Mouse (Mus musculus) limb, embryonic 10.5 days (tissue): ENCODE measurements around the gene Fxyd6. TPM values are rescaled to one million over a fixed set of nuclear protein-coding genes. Genes with fewer than 3 reads are reported as not detected.

Experiments
- DNase-seq: peaks from one replicate; pipeline ENCODE4 v3.0.0-alpha.2; 2017; ENCODE audit warnings: low spot score
- H3K27ac ChIP-seq: fragments of 300-500 bp; sonication (generic); 2 replicates; pipeline ENCODE4 v1.5.1; 2016; ENCODE audit warnings: mild to moderate bottlenecking
- H3K27me3 ChIP-seq: fragments of 300-500 bp; sonication (generic); 2 replicates; pipeline ENCODE4 v1.6.1; 2016; ENCODE audit warnings: low read depth, mild to moderate bottlenecking; ENCODE audit not compliant: poor library complexity, severe bottlenecking
- H3K36me3 ChIP-seq: fragments of 300-500 bp; sonication (generic); 2 replicates; pipeline ENCODE4 v1.6.1; 2016; ENCODE audit warnings: mild to moderate bottlenecking, moderate library complexity
- H3K4me1 ChIP-seq: fragments of 300-500 bp; sonication (generic); 2 replicates; pipeline ENCODE4 v1.6.1; 2016
- H3K4me3 ChIP-seq: fragments of 300-500 bp; sonication (generic); 2 replicates; pipeline ENCODE4 v1.5.1; 2016; ENCODE audit warnings: mild to moderate bottlenecking, moderate library complexity
- H3K9me3 ChIP-seq: fragments of 300-500 bp; sonication (generic); replicated peaks from 2 replicates; pipeline ENCODE4 v1.6.1; 2016; ENCODE audit warnings: mild to moderate bottlenecking
- WGBS: fragments of 180-500 bp; shearing (Covaris S2); methylation state at CpG from one replicate; pipeline ENCODE4 v1.1.7; 2016; 5-methylcytosine and 5-hydroxymethylcytosine counted together
- polyA plus RNA-seq: library from polyadenylated mRNA; unstranded; fragments of >200 nt; fragmentation: Nextera tagmentation; extraction: Ambion mirVana; gene quantifications from 2 replicates; pipeline ENCODE4 v1.2.1, GENCODE M21; 2016

Fxyd6 gene
- polyA plus RNA-seq, 1 experiment from 2014 or later = 110 TPM

GRCm38 (mm10) chr9:45382336-45382735 lies 12.4 kb downstream of the Fxyd6 start:
- WGBS = 86% methylated on average over 5 of the region's 5 CpGs
- Histone ChIP-seq H3K4me1 (peaks cover 13% of the 10 kb centered on the region), H3K9me3 (no peaks in the 10 kb centered on the region), H3K4me3 (no peak overlapping the region), H3K27me3 (no peaks in the 10 kb centered on the region), H3K36me3 (peaks cover 23% of the 10 kb centered on the region; the same call in 1 of the 2 replicates), H3K27ac (no peak overlapping the region)
- no peak for DNase-seq

GRCm38 (mm10) chr9:45382834-45383233 lies 12.8 kb downstream of the Fxyd6 start:
- H3K36me3 ChIP-seq = peaks cover 19% of the 10 kb centered on the region; the same call in 1 of the 2 replicates
- no peak for DNase-seq
- no peak overlapping the region for H3K27ac ChIP-seq
- no peaks in the 10 kb centered on the region for H3K9me3 ChIP-seq
- 90% methylated on average over 5 of the region's 5 CpGs for WGBS
- peaks cover 13% of the 10 kb centered on the region for H3K4me1 ChIP-seq
- no peak overlapping the region for H3K4me3 ChIP-seq
- no peaks in the 10 kb centered on the region for H3K27me3 ChIP-seq

GRCm38 (mm10) chr9:45383883-45384282 lies 13.9 kb downstream of the Fxyd6 start:
- Histone ChIP-seq H3K27me3 (no peaks in the 10 kb centered on the region), H3K36me3 (peaks cover 16% of the 10 kb centered on the region; the same call in 1 of the 2 replicates), H3K27ac (no peak overlapping the region), H3K9me3 (no peaks in the 10 kb centered on the region), H3K4me1 (peaks cover 10% of the 10 kb centered on the region), H3K4me3 (no peak overlapping the region)
- no peak for DNase-seq
- WGBS = 94% methylated on average over 6 of the region's 6 CpGs

GRCm38 (mm10) chr9:45386698-45387097 lies 16.7 kb downstream of the Fxyd6 start:
- no peak for DNase-seq
- Histone ChIP-seq H3K36me3 (peaks cover 8% of the 10 kb centered on the region; the same call in 1 of the 2 replicates), H3K27me3 (no peaks in the 10 kb centered on the region), H3K4me3 (no peak overlapping the region), H3K9me3 (no peaks in the 10 kb centered on the region), H3K27ac (no peak overlapping the region), H3K4me1 (0 out of 2 replicates have a peak, but pooled peaks cover 3% of the 10 kb centered on the region)
- WGBS = 92% methylated on average over 5 of the region's 5 CpGs

GRCm38 (mm10) chr9:45388385-45388994 lies 18.5 kb downstream of the Fxyd6 start:
- Histone ChIP-seq H3K9me3 (no peaks in the 10 kb centered on the region), H3K4me3 (no peak overlapping the region), H3K27ac (no peak overlapping the region), H3K27me3 (no peaks in the 10 kb centered on the region), H3K4me1 (0 out of 2 replicates have a peak, but pooled peaks cover 3% of the 10 kb centered on the region), H3K36me3 (peaks cover 25% of the 10 kb centered on the region)
- WGBS = 44% methylated on average over 12 of the region's 12 CpGs
- DNase-seq = peak; percentile 92

- Histone ChIP-seq H3K36me3 (peaks cover 36% of the 10 kb centered on the region), H3K9me3 (no peaks in the 10 kb centered on the region), H3K4me1 (0 out of 2 replicates have a peak, but pooled peaks cover 3% of the 10 kb centered on the region), H3K27me3 (no peaks in the 10 kb centered on the region), H3K27ac (no peak overlapping the region), H3K4me3 (no peak overlapping the region)
- 83% methylated on average over 8 of the region's 8 CpGs for WGBS
- no peak for DNase-seq
Measured at GRCm38 (mm10) chr9:45389596-45389995, 19.6 kb downstream of the Fxyd6 start.

- Histone ChIP-seq H3K4me3 (no peak overlapping the region), H3K4me1 (0 out of 2 replicates have a peak, but pooled peaks cover 3% of the 10 kb centered on the region), H3K36me3 (peaks cover 49% of the 10 kb centered on the region), H3K9me3 (no peaks in the 10 kb centered on the region), H3K27me3 (no peaks in the 10 kb centered on the region), H3K27ac (no peak overlapping the region)
- no peak for DNase-seq
- WGBS = 77% methylated on average over 7 of the region's 7 CpGs
Measured at GRCm38 (mm10) chr9:45391299-45391698, 21.3 kb downstream of the Fxyd6 start.

- Histone ChIP-seq H3K27me3 (no peaks in the 10 kb centered on the region), H3K27ac (no peak overlapping the region), H3K36me3 (peaks cover 49% of the 10 kb centered on the region), H3K4me3 (no peak overlapping the region), H3K9me3 (no peaks in the 10 kb centered on the region), H3K4me1 (0 out of 2 replicates have a peak, but pooled peaks cover 3% of the 10 kb centered on the region)
- DNase-seq = no peak
- WGBS = 94% methylated on average over 6 of the region's 6 CpGs
Measured at GRCm38 (mm10) chr9:45395218-45395617, 25.2 kb downstream of the Fxyd6 start.

GRCm38 (mm10) chr9:45395796-45396195 lies 25.8 kb downstream of the Fxyd6 start:
- Histone ChIP-seq H3K9me3 (no peaks in the 10 kb centered on the region), H3K27me3 (no peaks in the 10 kb centered on the region), H3K27ac (no peak overlapping the region), H3K36me3 (peaks cover 47% of the 10 kb centered on the region), H3K4me3 (no peak overlapping the region), H3K4me1 (no peaks in the 10 kb centered on the region)
- WGBS = 76% methylated on average over 3 of the region's 3 CpGs
- no peak for DNase-seq

- no peak overlapping the region for H3K4me3 ChIP-seq
- 0 out of 2 replicates have a peak, but pooled peaks cover 7% of the 10 kb centered on the region for H3K27me3 ChIP-seq
- H3K36me3 ChIP-seq = peaks cover 26% of the 10 kb centered on the region
- DNase-seq = no peak
- peaks cover 5% of the 10 kb centered on the region; the same call in 1 of the 2 replicates for H3K4me1 ChIP-seq
- H3K27ac ChIP-seq = no peak overlapping the region
- no peaks in the 10 kb centered on the region for H3K9me3 ChIP-seq
- WGBS = 42% methylated on average over 1 of the region's 1 CpGs
Measured at GRCm38 (mm10) chr9:45398336-45398735, 28.4 kb downstream of the Fxyd6 start.

- WGBS = 83% methylated on average over 4 of the region's 4 CpGs
Measured at GRCm38 (mm10) chr9:45399434-45399833, 29.4 kb downstream of the Fxyd6 start, which contains the start of gene Fxyd2. Gene Fxyd2 (plus strand): TSS chr9:45399669.

GRCm38 (mm10) chr9:45401851-45402250 lies 31.9 kb downstream of the Fxyd6 start:
- H3K27ac ChIP-seq = no peak overlapping the region
- peaks cover 5% of the 10 kb centered on the region; the same call in 1 of the 2 replicates for H3K4me1 ChIP-seq
- peaks cover 18% of the 10 kb centered on the region; the same call in 1 of the 2 replicates for H3K27me3 ChIP-seq
- WGBS = 54% methylated on average over 4 of the region's 4 CpGs
- DNase-seq = no peak
- H3K9me3 ChIP-seq = no peaks in the 10 kb centered on the region
- H3K36me3 ChIP-seq = no peaks in the 10 kb centered on the region
- H3K4me3 ChIP-seq = no peak overlapping the region

More at GRCm38 (mm10) chr9:45399434-45399833, 29.4 kb downstream of the Fxyd6 start, which contains the start of gene Fxyd2:
- no peaks in the 10 kb centered on the region for H3K9me3 ChIP-seq
- no peak for DNase-seq
- no peak within 1 kb of the TSS for H3K4me3 ChIP-seq
- H3K27me3 ChIP-seq = peaks cover 18% of the 10 kb centered on the region; the same call in 1 of the 2 replicates
- H3K27ac ChIP-seq = no peak within 1 kb of the TSS
- H3K36me3 ChIP-seq = peaks cover 15% of the 10 kb centered on the region
- H3K4me1 ChIP-seq = peaks cover 5% of the 10 kb centered on the region; the same call in 1 of the 2 replicates

GRCm38 (mm10) chr9:45402957-45403356 lies 33.0 kb downstream of the Fxyd6 start:
- no peak overlapping the region for H3K4me3 ChIP-seq
- no peak overlapping the region for H3K27ac ChIP-seq
- H3K9me3 ChIP-seq = no peaks in the 10 kb centered on the region
- no peak for DNase-seq
- H3K4me1 ChIP-seq = peaks cover 10% of the 10 kb centered on the region
- peaks cover 18% of the 10 kb centered on the region; the same call in 1 of the 2 replicates for H3K27me3 ChIP-seq
- WGBS = 59% methylated on average over 2 of the region's 2 CpGs
- no peaks in the 10 kb centered on the region for H3K36me3 ChIP-seq
